Mouse (Mus musculus) thymus, adult 2 months (tissue): ENCODE data around the gene Blmh. TPM values are rescaled to one million over a fixed set of nuclear protein-coding genes. Genes with fewer than 3 reads are reported as not detected.

ENCODE experiments used
- DNase-seq: peaks from one replicate; pipeline ENCODE4 v3.0.0; 2021
- H3K27ac ChIP-seq: fragments of 200-500 bp; 2 replicates; pipeline ENCODE4 v1.5.1; 2012; ENCODE audit warnings: low read length, control low read depth; ENCODE audit not compliant: control insufficient read depth, insufficient read depth
- H3K27me3 ChIP-seq: fragments of 200-500 bp; 2 replicates; pipeline ENCODE4 v1.6.1; 2012; ENCODE audit warnings: mild to moderate bottlenecking, low read length, moderate library complexity, mixed read lengths; ENCODE audit not compliant: control insufficient read depth, insufficient read depth
- H3K36me3 ChIP-seq: fragments of 200-500 bp; 2 replicates; pipeline ENCODE4 v1.6.1; 2012; ENCODE audit warnings: mild to moderate bottlenecking, low read length, moderate library complexity; ENCODE audit not compliant: control insufficient read depth, insufficient read depth
- H3K4me1 ChIP-seq: fragments of 200-500 bp; replicated peaks from 2 replicates; pipeline ENCODE4 v1.6.1; 2012; ENCODE audit warnings: low read length; ENCODE audit not compliant: control insufficient read depth, insufficient read depth
- H3K4me3 ChIP-seq: fragments of 200-500 bp; 2 replicates; pipeline ENCODE4 v1.5.1; 2012; ENCODE audit warnings: mild to moderate bottlenecking, low read length, control low read depth, moderate library complexity; ENCODE audit not compliant: control insufficient read depth, insufficient read depth
- CTCF ChIP-seq: fragments of 200-500 bp; IDR thresholded peaks from 2 replicates; pipeline ENCODE4 v1.5.1; 2012; ENCODE audit warnings: mild to moderate bottlenecking, control low read depth, low read length, moderate library complexity, borderline replicate concordance; ENCODE audit not compliant: control insufficient read depth, poor library complexity, insufficient read depth; ENCODE audit errors: extremely low read depth
- POLR2A ChIP-seq: fragments of 200-500 bp; IDR thresholded peaks from 2 replicates; pipeline ENCODE4 v1.6.1; 2012; ENCODE audit warnings: mild to moderate bottlenecking, low read length, control low read depth, moderate library complexity; ENCODE audit not compliant: control insufficient read depth, poor library complexity, insufficient read depth; ENCODE audit errors: extremely low read depth
- WGBS: fragments of 180-500 bp; shearing (Covaris S2); methylation state at CpG from one replicate; pipeline ENCODE4 v1.1.7; 2018; 5-methylcytosine and 5-hydroxymethylcytosine counted together
- polyA plus RNA-seq: library from polyadenylated mRNA; depleted of rRNA; stranded (reverse); fragments of >200 nt; gene quantifications from 2 replicates; pipeline ENCODE4 v1.2.3, GENCODE M21; 2012

Blmh gene
- polyA plus RNA-seq, 1 experiment, result 22.1 TPM

DNA sequence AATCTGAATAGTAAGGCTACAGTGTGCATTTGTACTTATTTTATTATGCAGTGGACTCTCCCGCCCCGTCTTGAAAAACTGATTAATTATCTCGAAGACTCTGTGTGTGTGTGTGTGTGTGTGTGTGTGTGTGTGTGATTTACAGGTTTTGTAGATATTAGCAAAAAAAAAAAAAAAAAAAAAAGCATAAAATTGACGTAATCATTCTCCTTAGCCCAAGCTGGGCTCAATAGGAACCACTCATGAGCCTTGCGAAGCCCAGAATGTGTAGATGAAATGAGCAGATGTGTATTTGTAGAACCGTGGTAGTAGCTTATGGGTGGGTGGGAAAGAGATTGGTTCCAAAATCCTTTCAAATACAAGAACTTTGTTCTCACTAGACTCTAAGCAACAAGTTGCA, 20.2 kb downstream of the Blmh start:
- Histone ChIP-seq H3K4me3 (no peak overlapping the region), H3K36me3 (no peaks in the 10 kb centered on the region), H3K27ac (no peak overlapping the region), H3K27me3 (no peaks in the 10 kb centered on the region), H3K4me1 (peaks cover 5% of the 10 kb centered on the region)
- 73% methylated on average over 6 of the region's 6 CpGs for WGBS
- no peak for DNase-seq
- TF ChIP-seq CTCF, result no peak
- TF ChIP-seq POLR2A, result no peak

DNA sequence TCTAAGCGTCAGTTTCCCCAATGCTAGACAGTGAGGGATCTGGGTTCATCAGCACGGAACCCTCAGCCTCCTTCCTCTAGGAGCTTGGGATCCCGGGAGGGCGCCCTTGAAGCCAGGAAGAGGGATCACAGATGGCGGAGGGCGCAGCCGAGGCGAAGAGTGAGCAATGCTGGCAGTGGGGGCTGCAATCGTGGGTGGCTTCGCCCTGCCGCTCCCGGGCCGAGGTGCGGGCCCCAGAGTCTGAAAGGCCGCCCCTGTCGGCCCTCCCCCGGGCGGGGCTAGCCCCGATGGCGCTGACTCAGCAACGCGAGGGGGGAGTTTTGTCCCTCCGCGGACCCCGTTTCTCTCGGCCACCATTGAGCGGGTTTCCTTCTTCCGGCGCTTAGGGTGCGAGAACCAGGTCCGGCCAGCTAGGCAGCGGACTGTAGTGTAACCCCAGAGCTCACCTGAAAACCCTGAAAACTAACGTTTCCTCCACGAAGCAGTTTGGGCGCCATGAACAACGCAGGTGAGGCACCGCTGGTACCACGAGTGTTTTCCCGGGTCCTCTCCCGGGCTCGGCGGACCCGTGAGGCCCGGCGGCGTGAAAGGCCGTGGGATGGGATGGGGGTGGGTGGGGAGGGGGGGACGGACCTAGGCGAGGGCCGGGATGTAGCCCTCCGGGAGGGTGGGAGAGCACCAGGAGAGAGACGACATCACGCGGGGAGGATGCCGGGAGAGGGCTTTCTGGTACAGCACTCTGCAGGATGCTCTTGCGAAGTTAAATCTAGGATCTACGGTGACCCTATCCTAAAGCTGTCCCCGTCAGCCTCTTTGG, 21.0 kb downstream of the Blmh start:
- peaks cover 5% of the 10 kb centered on the region for H3K4me1 ChIP-seq
- peak; percentile 96 for DNase-seq
- no peaks in the 10 kb centered on the region; the same call in 1 of the 2 replicates for H3K36me3 ChIP-seq
- peak overlapping the region; percentile 95 for H3K4me3 ChIP-seq
- H3K27me3 ChIP-seq, result no peaks in the 10 kb centered on the region
- under 1% methylated on average over 58 of the region's 58 CpGs for WGBS
- H3K27ac ChIP-seq, result no peak overlapping the region
- no peak; the same call in 1 of the 2 replicates for TF ChIP-seq CTCF
- peak; percentile 61 for TF ChIP-seq POLR2A

DNA sequence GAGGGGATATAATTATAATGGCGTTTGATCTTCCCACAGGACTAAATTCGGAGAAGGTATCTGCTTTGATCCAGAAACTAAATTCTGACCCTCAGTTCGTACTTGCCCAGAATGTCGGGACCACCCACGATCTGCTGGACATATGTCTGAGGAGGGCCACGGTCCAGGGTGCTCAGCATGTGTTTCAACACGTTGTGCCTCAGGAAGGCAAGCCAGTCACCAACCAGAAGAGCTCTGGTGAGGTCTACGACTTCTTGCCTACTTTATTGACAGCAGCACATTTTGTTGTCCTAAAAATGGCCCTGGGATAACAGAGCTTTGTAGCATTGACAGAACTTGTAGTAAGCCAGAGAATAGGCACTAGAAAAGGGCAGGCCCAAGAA, 21.6 kb downstream of the Blmh start:
- no peak for DNase-seq
- WGBS, result 9% methylated on average over 8 of the region's 8 CpGs
- no peak overlapping the region for H3K27ac ChIP-seq

DNA sequence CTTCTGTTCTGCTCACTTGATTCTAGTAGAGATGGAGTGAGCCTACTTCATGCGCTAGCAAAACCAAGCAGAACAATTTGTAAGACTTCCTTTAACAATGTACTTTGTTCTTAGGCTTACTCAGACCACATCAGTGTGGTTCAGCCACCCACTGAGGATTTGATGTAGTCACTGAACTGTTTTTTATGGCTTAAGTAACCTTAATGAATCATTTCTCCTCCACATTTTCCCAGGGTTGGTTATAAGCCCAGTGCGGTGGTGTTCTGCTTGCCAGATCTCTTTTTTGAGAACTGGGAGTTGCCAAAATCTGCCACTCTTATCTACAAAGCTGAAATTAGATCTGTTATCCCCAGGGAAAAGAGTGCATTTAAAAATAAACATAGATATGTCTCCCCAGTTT, 28.9 kb downstream of the Blmh start:
- WGBS, result 53% methylated on average over 2 of the region's 2 CpGs
- no peak overlapping the region for H3K27ac ChIP-seq
- no peaks in the 10 kb centered on the region for H3K27me3 ChIP-seq
- TF ChIP-seq CTCF (no peak), POLR2A (no peak)
- no peaks in the 10 kb centered on the region for H3K4me1 ChIP-seq
- no peak for DNase-seq
- H3K36me3 ChIP-seq, result peaks cover 62% of the 10 kb centered on the region
- no peak overlapping the region for H3K4me3 ChIP-seq

More for the DNA sequence above, 21.6 kb downstream of the Blmh start:
- Histone ChIP-seq H3K4me1 (peaks cover 5% of the 10 kb centered on the region), H3K27me3 (no peaks in the 10 kb centered on the region), H3K36me3 (peaks cover 6% of the 10 kb centered on the region), H3K4me3 (peak overlapping the region; percentile 95)
- TF ChIP-seq CTCF (no peak), POLR2A (no peak)

DNA sequence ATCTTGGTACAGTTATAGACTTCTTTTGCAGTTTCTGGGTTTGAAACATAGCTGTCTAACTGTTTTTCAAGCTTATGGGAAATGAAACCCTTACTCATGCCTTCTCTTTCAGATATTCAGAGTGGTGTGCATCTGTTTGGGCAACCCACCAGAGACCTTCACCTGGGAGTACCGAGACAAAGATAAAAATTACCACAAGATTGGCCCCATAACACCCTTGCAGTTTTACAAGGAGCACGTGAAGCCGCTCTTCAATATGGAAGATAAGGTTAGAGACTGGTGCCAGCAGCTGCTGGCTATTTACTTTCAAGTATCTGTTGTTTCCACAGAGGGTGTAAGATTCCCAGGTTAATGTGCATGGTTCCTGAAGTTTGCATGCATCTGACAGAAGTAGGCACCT, 41.1 kb downstream of the Blmh start:
- WGBS, result 94% methylated on average over 3 of the region's 3 CpGs
- H3K36me3 ChIP-seq, result peaks cover 50% of the 10 kb centered on the region
- no peaks in the 10 kb centered on the region for H3K27me3 ChIP-seq
- no peak overlapping the region for H3K4me3 ChIP-seq
- no peak overlapping the region for H3K27ac ChIP-seq
- H3K4me1 ChIP-seq, result no peaks in the 10 kb centered on the region
- no peak for TF ChIP-seq CTCF
- no peak for TF ChIP-seq POLR2A
- DNase-seq, result no peak

DNA sequence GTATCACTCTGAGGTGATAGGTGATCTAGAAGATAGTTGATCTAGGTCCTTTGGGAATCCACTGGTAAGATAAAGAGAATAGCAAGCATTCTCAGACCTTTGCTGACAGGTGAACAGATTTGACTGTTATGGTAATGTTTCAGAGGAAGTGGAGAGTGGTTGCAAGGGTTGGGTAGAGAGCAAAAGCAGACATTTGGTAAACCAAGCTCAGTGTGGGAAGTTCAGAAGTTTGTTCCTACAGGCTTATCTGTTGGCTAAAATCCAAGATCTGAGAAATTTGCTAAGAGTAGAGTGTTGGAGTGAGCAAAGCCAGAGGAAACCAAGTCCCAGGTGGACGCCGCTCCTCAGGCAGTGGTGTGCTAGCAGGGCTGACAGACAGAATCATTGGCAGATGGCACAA, 45.7 kb downstream of the Blmh start:
- 36% methylated on average over 2 of the region's 2 CpGs for WGBS
- TF ChIP-seq POLR2A, result no peak
- TF ChIP-seq CTCF, result no peak
- no peak for DNase-seq
- H3K4me3 ChIP-seq, result no peak overlapping the region
- no peaks in the 10 kb centered on the region for H3K4me1 ChIP-seq
- no peaks in the 10 kb centered on the region for H3K27me3 ChIP-seq
- H3K36me3 ChIP-seq, result peaks cover 78% of the 10 kb centered on the region
- H3K27ac ChIP-seq, result no peak overlapping the region

DNA sequence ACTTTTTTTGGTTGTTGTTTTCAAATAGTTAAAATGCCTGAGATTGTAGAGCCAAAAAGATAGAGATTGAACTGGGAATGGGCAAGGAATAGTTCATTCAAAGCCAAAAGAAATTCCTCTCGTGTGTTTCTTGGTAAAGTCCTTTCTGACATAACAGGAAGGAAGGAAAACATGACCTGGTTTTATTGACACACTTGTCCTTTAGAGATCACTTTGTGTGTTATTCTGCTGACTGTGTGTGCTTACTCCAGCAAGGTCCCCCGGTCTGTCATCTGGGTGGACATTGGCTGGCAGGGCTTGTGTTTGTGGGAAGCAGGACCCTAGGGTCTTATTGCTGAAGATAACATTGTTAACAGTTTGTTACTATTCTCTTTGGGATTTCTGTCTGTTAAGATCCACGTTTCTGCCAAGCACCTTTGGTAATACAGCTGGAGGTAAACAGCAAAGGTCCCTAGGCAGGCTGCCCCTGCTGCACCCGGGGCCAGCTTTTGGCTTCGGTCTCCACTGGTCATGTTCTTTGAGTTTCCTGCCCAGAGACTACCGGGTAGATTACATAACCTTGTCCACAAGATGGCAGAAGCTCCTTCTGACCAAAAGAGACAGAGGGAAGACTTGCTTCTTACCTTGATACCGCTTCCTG, 50.2 kb downstream of the Blmh start:
- H3K27ac ChIP-seq, result no peak overlapping the region
- TF ChIP-seq POLR2A (no peak), CTCF (no peak)
- WGBS, result 94% methylated on average over 7 of the region's 7 CpGs
- peaks cover 57% of the 10 kb centered on the region for H3K36me3 ChIP-seq
- H3K27me3 ChIP-seq, result no peaks in the 10 kb centered on the region
- no peak overlapping the region for H3K4me3 ChIP-seq
- no peak for DNase-seq
- no peaks in the 10 kb centered on the region for H3K4me1 ChIP-seq
